Mouse (Mus musculus): ENCODE results near the gene Kctd11.

Kctd11 gene

DNA sequence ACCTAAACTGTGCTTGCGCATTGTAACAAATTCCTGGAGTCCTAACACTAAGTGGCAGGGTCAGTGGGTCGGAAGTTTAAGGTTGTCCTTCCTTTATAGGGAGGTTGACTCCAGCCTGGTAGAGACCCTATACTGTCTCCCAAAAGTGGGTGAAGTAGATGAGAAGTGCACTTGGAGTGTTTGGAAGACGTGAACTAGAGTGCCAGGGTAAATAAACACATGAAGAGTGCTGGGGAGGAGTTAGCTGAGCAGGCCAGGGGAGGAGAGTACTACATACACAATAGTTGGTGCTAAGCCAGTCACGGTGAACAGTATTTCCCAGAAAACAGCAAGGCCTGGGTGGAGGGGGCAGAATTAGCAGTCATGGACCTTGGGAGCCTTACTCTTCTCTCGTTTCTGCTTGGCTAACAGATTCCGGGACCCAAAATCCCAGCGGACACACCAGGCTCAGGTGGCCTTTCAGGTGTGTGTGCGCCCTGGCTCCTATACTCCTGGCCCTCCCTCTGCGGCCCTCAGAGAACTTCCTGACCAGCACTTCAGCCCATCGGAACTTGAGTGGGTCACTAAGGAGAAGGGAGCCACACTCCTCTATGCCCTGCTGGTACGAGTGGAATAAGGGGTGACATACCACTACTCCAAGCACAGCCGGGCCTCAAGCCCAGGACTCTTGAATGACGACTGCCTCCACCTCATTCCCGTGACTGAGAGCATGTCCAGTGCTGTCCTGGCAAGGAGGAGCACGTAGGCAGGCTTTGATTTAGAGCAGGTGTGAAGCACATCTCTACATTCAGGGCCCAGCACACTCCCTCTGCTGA is 31.7 kb upstream of the Kctd11 start:
- in situ Hi-C loops (cut with MseI, MboI), result no loop called here

DNA sequence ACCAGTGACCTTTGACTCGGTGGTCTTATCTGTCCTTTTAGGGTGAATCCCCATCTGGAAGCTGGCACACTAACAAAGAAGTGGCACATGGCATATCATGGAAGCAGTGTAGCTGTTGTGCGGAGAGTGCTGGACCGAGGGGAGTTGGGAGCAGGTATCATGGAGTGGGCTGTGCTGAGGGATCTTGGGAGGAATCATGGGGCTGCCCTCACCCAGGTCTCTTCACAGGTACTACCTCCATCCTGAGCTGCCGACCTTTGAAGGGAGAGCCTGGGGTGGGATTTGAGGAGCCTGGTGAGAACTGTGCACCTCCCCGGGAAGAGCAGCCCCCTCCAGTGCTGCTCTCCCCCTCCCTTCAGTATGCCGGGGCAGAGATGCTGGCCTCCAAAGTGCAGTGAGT is 30.5 kb upstream of the Kctd11 start:
- in situ Hi-C loops (cut with MseI, MboI), result no loop called here

DNA sequence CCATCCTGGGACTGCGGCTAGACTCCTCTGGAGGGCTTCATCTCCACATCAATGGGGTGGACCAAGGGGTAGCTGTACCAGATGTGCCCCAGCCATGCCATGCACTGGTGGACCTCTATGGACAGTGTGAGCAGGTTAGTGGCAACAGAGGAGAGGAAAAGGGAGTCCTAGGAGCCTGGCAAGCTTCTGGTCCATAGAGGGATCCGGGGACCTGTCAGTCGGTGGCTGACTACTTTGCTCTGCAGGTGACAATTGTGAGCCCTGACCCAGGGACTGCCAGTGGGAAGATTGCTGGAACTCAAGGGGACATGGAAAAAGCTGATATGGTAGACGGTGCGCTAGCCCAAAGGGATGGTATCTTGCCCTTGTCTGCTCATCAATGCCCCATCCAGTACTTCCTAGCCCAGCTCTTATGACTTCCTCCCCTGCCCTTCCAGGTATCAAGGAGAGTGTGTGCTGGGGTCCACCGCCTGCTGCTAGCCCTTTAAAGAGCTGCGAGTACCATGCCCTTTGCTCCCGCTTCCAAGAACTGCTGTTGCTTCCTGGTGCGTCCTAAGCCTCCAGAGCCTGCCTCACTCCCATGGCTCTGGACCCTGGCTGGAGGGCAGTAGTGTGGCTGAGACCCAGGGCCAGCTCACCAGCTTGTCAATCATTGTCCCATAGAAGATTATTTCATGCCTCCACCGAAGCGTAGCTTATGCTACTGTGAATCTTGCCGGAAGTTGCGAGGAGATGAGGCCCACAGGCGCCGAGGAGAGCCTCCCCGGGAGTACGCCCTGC is 29.8 kb upstream of the Kctd11 start:
- in situ Hi-C loops (cut with MseI, MboI), result no loop called here

DNA sequence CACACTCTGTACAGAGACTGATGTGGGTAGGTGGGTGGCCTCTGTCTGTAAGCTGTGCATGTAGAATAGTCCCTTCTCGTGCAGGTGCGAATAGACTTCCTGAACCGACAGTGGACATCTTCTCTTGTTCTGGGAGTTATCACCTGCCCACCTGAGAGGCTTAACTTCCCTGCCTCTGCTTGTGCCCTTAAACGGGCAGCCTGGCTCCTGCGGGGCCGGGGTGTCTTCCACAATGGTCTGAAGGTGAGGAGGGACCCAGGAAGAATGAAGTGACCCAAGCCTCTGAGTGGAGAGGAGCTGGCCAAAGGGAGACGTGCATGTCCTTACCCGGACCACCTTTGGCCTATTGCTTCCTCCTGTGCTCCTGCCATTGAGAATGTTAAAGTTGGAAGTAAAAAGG is 29.0 kb upstream of the Kctd11 start:
- in situ Hi-C loops (cut with MseI, MboI), result no loop called here

DNA sequence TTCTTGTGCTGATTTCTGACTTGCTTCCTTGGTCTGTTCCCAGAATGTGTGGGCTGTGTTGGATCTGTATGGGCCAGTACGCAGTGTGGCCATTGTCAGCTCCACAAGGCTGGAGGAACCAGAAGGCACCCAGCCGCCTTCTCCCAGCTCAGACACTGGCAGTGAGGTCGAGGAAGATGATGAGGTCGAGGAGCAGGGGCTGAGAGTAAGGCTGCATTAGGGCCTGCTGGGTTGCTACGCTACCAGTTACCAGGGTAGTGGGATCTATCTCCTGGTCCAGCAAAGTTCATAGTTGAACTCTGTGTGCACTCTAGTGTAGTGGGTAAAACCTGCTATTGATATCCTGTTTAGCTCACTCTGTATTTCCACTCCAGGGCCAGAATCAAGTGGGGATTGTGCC is 28.0 kb upstream of the Kctd11 start:
- in situ Hi-C loops (cut with MseI, MboI), result no loop called here

DNA sequence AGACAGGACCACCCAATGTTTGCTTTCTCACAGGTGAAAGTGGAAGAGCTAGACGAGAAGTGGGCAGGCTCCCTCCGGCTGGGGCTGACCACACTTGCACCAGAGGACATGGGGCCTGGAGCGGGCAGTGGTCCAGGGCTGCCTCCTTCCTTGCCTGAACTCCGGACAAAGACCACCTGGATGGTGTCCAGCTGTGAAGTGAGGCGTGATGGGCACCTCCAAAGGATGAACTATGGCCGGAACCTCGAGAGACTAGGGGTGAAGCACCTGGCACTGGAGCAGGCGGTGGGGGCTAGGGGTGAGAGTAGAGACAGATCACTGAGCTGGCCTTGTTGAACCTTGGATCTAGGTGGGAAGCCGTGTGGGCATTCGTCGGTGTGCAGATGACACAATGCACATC is 27.4 kb upstream of the Kctd11 start:
- in situ Hi-C loops (cut with MseI, MboI), result no loop called here

DNA sequence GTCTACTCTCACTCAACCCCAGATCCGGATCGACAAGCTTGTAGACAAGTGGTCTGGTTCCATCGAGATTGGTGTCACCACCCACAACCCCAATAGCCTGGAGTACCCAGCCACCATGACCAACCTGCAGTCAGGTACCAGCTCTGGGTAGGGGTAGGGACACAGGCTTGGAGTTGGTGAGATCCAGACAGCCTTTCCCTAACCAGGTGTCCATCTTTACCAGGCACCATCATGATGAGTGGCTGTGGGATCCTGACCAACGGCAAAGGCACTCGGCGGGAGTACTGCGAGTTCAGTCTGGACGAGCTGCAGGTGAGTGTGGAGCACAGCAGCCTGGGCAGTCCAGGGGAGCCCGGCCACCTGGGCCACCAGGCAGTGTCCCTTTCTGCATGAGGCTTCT is 23.1 kb upstream of the Kctd11 start:
- in situ Hi-C loops (cut with MseI, MboI), result no loop called here

DNA sequence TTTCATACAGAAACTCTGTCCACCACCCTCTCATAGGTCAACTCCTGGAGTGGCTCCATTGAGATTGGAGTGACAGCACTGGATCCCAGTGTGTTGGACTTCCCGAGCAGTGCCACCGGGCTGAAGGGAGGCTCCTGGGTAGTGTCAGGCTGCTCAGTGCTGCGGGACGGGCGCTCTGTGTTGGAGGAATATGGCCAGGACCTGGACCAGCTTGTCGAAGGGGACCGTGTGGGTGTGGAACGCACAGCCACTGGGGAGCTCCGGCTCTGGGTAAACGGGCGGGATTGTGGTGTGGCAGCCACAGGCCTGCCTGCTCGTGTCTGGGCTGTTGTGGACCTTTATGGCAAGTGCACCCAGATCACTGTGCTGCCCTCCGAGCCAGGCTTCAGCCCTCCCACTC is 21.8 kb upstream of the Kctd11 start:
- in situ Hi-C loops (cut with MseI, MboI), result no loop called here

DNA sequence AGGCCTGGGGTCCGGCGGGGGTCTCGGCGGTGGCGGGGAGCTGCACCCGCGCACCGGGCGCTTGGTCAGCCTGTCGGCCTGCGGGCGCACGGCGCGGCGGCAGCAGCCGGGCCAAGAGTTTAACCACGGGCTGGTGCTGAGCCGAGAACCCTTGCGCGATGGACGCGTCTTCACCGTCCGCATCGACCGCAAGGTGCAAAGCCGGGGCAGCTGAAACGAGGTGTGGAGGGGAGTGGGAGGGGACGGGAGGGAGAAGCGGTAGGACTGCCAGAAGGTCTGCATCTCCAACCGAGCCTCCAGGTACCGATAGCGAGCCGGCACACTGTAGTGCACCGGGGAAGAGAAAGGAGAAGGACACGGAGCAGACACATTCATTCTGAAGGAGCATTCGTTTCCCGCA is 20.8 kb upstream of the Kctd11 start:
- in situ Hi-C loops (cut with MseI, MboI), result no loop called here

DNA sequence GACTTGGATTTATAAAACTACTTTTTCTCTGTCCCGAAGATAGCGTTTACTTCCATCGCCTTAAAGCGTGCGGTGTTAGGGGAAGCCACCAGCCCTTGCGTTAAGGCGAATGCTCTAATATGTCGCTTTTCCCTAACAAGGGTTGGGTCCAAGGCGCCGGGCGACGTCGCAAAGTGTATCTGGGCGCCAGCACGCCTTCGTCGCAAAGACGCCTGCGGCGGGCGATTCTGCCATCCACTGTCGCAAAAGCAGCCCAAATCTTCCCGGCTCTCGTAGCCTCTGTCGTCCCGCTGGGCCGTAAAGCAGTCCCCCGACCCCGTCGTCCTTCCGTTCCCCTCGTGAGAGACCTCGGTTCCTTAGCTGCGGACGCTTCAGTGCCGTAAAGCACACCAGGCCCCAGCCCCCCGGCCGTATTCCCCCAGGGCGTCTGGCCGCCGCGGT is 20.2 kb upstream of the Kctd11 start:
- in situ Hi-C loops (cut with MseI, MboI), result no loop called here

DNA sequence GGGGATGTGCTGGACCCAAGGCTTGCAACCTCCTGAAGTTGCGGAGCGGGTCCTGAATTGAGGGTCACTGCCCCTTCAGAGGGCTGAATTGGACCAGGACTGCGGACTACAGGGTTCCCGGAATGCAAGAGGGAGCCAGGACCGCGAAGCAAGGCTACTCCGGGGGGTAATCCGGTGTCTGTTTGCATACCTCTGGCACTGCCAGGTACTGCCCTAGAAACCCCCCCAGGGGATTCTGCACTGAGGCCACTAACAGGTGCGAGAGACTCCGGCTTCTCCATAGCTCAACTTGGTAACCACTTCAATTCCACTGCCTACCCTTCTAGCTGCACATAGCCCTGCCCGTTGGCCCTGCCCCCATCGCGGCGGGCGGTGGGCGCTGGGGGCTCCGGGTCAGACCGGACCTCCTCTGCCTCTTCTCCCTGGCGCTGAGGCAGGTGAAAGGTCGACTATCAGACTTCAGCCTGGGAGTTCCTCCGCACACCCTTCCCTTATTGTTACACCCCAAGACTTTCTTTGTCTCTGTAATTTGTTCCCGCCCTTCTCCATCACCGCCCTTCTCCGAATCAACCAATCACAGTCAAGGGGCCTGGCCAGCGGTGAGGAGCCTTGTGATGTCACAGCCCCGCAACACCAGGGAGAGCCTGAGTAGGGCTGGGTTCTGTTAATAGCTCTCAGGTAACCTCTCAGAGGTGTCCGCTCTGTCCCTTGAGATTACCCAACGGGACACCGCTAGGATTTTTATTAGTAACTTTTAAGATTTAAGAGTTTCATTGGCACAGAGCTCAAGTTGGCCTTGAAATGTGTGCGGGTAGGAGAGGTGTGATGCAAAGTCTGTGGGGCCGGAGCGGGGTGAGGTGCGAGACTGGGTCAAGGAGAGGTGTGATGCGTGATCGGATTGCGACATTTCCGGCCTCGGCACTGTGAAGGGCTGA is 19.5 kb upstream of the Kctd11 start, which contains the start of the genes 2810408A11Rik and Neurl4:
Gene 2810408A11Rik, minus strand, starts transcription at position 517 of the 935 bp plus-strand sequence.
Gene Neurl4, plus strand, starts transcription at position 602 of the 935 bp plus-strand sequence.
- in situ Hi-C loops (cut with MseI, MboI), result no loop called here

DNA sequence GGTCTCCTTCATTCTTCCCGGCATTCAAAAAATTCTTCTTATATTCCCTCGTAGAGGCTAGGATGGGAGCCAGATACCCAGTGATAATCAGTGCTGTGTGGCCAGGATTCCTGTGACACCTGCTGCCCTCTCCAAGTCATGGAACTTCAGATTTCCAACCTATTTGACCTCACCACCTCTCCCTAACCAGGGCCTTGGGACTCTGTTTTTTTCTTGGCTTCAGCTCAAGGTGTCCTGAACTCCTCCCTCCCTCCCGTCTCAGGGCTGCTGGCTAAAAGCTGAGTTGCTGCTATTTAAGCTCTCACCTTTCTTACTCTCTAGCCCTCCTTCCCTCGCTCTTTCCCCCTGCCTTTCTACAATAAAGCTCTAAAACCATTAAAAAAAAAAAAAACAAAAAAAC is 18.7 kb upstream of the Kctd11 start:
- in situ Hi-C loops (cut with MseI, MboI), result no loop called here

DNA sequence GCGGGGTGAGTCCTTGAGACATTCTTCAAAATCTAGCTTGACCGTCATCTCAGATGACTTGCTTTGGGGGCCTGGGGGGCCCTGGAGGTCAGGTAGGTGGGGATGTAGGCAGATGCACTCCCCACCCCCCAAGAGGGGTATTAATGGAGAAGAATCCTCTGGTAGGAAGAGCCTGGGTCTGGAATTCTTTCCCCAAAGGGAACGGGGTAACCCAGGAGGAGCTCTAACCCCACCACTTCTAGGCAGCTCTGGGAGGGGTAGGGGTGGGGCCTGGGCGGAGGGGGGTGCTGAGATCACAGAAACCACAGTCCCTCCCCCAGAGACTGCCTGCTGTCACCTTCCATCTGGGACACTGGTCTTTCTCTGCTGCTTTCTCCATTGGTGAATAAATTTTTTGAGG is 14.1 kb upstream of the Kctd11 start, which contains the start of gene Acap1:
Gene Acap1, minus strand, starts transcription at position 249 of the 400 bp plus-strand sequence.
- in situ Hi-C loops (cut with MseI, MboI), result no loop called here

DNA sequence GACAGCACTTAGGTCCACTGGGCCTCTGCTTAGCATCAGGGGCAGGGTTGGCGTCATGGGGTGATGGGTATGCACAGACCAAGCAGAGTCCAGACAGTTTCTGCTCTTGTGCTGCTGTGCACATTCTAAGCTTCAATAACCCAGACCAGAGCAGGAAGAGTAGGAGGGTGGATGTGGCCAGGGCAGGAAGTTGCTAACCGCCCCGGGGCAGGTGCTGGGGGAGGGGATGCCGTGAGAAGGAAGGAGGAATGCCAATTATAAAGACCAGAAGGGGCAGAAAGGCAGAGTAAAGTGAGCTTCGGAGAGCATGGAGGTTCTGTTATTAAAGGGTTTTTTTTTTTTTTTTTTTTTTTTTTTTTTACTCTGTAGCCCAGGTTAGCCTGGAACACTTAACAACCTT is 13.5 kb upstream of the Kctd11 start:
- in situ Hi-C loops (cut with MseI, MboI), result no loop called here

DNA sequence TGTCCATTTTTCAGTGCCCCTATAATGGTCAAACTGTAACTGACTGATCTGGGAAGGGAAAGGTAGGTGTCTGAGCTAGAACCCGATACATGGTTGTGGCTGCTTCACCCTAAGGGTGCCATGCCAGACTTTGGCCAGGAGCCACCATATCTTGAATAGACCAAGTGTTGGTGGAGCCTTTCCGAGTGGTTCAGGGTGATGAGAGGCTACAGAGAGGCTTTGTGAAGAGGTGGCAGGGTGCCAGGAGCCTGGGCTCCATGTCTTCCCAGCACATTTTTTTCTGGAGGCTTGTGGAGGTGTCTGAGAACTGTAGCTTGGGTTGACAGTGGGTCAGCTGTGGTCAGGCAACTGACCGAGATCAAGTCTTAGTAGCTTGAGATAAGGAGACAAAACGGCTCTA is 10.3 kb upstream of the Kctd11 start:
- in situ Hi-C loops (cut with MseI, MboI), result no loop called here

DNA sequence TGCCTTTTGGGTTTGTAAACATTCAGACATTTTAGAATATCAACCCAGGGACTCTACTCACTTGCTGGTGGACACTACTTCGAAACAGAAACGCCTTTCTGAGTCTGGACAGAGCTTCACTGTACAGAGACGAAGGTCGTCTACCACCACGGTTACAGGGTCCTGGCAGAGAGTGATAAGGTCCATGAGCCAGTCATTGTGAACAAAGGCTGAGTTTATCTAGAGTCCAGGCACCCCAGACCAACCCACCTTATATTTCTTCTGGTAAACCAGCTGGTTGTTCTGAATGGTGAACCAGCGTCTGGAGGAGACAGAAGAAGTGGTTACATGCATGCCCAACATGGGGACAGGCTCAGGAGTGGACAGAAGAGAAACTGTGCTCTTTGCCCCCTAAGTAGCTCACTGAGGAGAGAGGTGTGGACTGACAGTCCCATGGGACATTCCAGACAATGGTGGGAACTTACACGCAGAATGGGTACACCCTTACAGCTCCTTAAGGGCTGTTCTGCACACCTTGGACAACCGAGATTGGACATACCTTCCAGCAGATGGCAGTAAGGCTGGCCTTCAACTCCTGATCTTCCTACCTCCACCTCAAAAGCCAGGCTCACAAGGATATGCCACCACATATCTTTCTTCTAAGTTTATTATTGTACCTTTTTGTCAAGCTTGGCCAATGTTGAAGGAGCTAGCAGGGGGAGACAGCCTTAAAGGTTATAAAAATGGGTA is 5.9 kb upstream of the Kctd11 start:
- in situ Hi-C loops (cut with MseI, MboI), result no loop called here

DNA sequence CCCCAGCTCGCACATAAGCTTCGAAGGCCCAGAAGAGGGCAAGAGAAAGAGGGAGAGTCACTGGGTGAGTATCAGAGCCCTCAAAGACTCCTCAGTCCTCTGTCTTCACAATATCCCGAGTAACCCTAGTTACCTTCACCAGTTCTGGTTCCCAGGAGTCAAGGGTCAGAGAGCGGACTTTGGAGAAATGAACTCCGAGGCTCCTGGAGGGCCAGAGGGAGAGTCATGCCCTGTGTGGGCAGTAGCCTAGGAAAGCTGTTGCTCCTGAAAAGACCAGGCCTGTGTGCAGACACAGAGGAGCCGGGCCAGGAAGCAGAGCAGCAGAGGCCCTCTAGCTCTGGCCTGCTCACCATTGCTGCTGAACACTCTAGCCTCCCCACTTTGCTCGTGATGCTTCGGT is 3.5 kb upstream of the Kctd11 start:
- in situ Hi-C loops (cut with MseI, MboI), result no loop called here

DNA sequence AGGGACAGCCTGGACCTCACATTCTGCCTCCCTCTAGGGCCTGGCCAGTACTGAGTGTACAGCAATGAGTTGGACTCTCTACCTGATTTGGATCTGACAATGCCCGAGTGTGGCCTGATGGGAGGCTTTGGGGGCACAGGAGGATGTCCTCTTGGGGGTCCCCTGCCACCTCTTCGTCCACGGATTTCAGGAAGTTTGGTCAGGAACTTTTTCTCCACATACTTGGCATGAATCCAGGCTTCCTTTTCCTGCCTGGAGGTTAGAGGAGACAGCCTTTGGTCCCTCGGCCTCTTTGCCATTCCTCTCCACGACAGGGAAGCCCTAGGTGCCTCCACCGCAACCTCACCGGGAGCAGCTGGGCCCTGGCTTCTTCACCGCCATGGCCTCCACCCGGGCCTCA is 3.0 kb upstream of the Kctd11 start:
- in situ Hi-C loops (cut with MseI, MboI), result no loop called here

DNA sequence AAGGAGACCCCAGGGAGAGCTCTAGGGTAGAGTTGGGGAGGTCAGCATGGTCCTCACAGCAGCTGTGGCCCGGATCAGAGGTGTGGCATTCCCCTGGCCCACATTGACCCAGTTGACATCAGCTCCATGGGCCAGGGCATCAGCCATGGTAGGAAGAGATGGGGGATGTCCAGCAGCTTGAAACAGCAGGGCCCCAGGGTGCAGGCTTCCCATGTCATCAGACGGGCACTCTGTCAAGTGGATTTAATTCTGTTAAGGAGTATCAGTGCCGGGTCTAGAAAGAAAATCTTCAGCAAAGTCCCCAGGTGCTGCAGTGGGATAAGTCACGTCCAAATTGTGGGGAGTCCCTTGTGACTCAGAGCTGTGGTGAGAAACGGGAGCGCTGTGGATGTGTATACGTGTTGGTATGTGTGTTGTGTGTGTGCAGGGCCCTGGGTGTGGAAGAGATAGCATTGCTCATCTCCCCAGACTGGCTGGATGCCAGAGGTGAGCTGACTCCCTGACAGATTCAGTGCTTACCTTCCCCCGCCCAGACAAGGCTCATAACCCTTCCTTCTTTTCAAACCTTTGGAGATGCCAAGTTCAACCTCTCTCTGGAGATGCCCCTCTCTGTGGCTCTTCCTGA is 2.4 kb upstream of the Kctd11 start:
- in situ Hi-C loops (cut with MseI, MboI), result no loop called here

DNA sequence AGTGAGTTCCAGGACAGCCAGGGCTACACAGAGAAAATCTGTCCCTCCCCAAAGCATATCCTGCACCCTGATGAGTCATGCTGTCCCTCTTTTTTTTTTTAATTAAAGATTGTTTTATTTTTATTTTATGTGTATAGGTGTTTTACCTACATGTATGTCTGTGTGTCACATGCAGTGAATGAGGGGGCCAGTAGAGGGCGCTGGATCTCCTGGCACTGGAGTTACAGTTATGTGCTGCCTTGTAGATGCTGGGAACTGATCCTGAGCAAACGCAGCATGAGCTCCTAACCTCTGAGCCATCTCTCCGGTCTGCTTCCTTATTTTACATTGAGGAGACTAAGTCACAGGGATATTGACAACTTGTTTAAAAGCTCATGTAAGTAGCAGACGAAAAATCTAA is 1.9 kb upstream of the Kctd11 start:
- in situ Hi-C loops (cut with MseI, MboI), result no loop called here

All from mouse trophoblast stem cell (cell line).